Mouse (Mus musculus): ENCODE measurements around the gene Cd101. TPM values are rescaled to one million over a fixed set of nuclear protein-coding genes. Genes with fewer than 3 reads are reported as not detected.

The Cd101 gene
- polyA plus RNA-seq (2012; fragmentation: generic; extraction: Trizol): 0.01 TPM
- long read RNA-seq, experiment 1: 0 reads
- long read RNA-seq, experiment 2: 0 reads

- Histone ChIP-seq H3K79me3 (ENCODE audit: low read depth) (no peaks in the 10 kb centered on the region), H3K36me3 (ENCODE audit: control insufficient read depth, insufficient read depth) (no peaks in the 10 kb centered on the region), H3K27me3 (ENCODE audit: control insufficient read depth, insufficient read depth, insufficient read length) (no peaks in the 10 kb centered on the region), H3K4me3 (ENCODE audit: insufficient read depth, poor library complexity, severe bottlenecking) (no peak within 1 kb of the TSS), H3K79me2 (ENCODE audit: control insufficient read depth, insufficient read depth) (no peaks in the 10 kb centered on the region), H3ac (ENCODE audit: control insufficient read depth, insufficient read length, low read depth) (no peak within 1 kb of the TSS)
- TF ChIP-seq CEBPB (IDR thresholded peaks at IDR 0.05; ENCODE audit: low read depth) (no peak), FOSL1 (IDR thresholded peaks at IDR 0.05; ENCODE audit: insufficient read depth, low read length, poor library complexity, severe bottlenecking) (no peak), CTCF (IDR thresholded peaks at IDR 0.05; ENCODE audit: control insufficient read depth, insufficient read depth, insufficient read length) (no peak), MAX (IDR thresholded peaks at IDR 0.05) (no peak), MYOG (IDR thresholded peaks at IDR 0.05; ENCODE audit: control insufficient read depth, extremely low read depth, insufficient read length) (no peak), MYOD1 (IDR thresholded peaks at IDR 0.05; ENCODE audit: control insufficient read depth, insufficient read length, low read depth) (no peak), USF1 (IDR thresholded peaks at IDR 0.05; ENCODE audit: low read depth) (no peak)
Measured at GRCm38 (mm10) chr3:101029339-101029738, at the start of gene Cd101. Gene Cd101 (minus strand): TSS chr3:101029556.

DNA sequence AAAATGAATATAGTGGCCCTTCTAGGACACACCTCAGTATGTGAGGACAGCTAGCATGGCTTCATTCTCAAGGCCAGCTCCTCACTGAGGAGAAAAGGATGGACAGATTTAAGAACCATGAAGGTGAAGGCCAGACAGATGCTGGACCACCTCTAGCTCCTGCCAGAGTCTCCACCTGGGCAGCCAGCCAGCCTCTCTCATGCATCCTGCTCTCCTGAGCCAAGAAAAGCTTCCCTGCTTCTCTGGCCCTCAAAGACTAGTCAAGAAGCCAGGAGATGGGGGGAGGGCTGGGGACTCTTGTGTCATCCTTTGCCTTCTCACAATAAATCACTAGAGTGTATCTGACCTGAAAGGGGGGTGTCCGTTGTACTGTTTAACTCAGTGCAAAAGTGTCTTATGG lies 49.0 kb upstream of the Cd101 start:
- no peak for TF ChIP-seq MYOD1 (IDR thresholded peaks at IDR 0.05; ENCODE audit: control insufficient read depth, insufficient read length, low read depth)
- TF ChIP-seq USF1 (IDR thresholded peaks at IDR 0.05; ENCODE audit: low read depth): no peak
- no peak for TF ChIP-seq MYOG (IDR thresholded peaks at IDR 0.05; ENCODE audit: control insufficient read depth, extremely low read depth, insufficient read length)
- TF ChIP-seq CTCF (IDR thresholded peaks at IDR 0.05; ENCODE audit: control insufficient read depth, insufficient read depth, insufficient read length): no peak
- TF ChIP-seq MAX (IDR thresholded peaks at IDR 0.05): no peak
- TF ChIP-seq CEBPB (IDR thresholded peaks at IDR 0.05; ENCODE audit: low read depth): no peak
- Histone ChIP-seq H3K4me3 (ENCODE audit: insufficient read depth, poor library complexity, severe bottlenecking) (no peak overlapping the region), H3ac (ENCODE audit: control insufficient read depth, insufficient read length, low read depth) (no peak overlapping the region), H3K27me3 (ENCODE audit: control insufficient read depth, insufficient read depth, insufficient read length) (no peaks in the 10 kb centered on the region), H3K79me2 (ENCODE audit: control insufficient read depth, insufficient read depth) (no peaks in the 10 kb centered on the region), H3K36me3 (ENCODE audit: control insufficient read depth, insufficient read depth) (peaks cover 7% of the 10 kb centered on the region), H3K79me3 (ENCODE audit: low read depth) (no peaks in the 10 kb centered on the region)

DNA sequence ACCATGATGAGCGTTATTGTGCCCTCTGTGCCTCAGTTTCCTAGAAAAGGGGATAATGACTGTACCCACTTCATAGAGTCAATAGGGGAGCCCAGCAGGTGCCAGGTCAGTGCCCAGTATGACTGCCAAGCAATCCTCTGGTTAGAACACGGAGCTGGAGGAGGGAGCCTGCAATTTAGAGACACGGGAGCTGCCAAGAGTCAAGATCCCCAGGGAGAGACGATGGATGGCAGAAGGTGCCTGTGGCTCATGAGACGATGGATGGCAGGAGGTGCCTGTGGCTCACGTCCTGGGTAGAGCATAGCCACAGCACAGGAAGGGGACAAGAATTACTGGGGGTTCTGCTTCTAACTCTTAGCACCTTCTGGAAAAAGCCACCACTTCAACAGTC lies 48.3 kb upstream of the Cd101 start:
- H3ac ChIP-seq (ENCODE audit: control insufficient read depth, insufficient read length, low read depth): no peak overlapping the region
- peaks cover 7% of the 10 kb centered on the region for H3K36me3 ChIP-seq (ENCODE audit: control insufficient read depth, insufficient read depth)
- no peaks in the 10 kb centered on the region for H3K27me3 ChIP-seq (ENCODE audit: control insufficient read depth, insufficient read depth, insufficient read length)
- no peaks in the 10 kb centered on the region for H3K79me2 ChIP-seq (ENCODE audit: control insufficient read depth, insufficient read depth)
- H3K79me3 ChIP-seq (ENCODE audit: low read depth): no peaks in the 10 kb centered on the region
- no peak for TF ChIP-seq CEBPB (IDR thresholded peaks at IDR 0.05; ENCODE audit: low read depth)
- TF ChIP-seq MYOG (IDR thresholded peaks at IDR 0.05; ENCODE audit: control insufficient read depth, extremely low read depth, insufficient read length): no peak
- TF ChIP-seq MAX (IDR thresholded peaks at IDR 0.05): no peak
- no peak for TF ChIP-seq USF1 (IDR thresholded peaks at IDR 0.05; ENCODE audit: low read depth)
- TF ChIP-seq FOSL1 (IDR thresholded peaks at IDR 0.05; ENCODE audit: insufficient read depth, low read length, poor library complexity, severe bottlenecking): no peak
- no peak for TF ChIP-seq CTCF (IDR thresholded peaks at IDR 0.05; ENCODE audit: control insufficient read depth, insufficient read depth, insufficient read length)
- TF ChIP-seq MYOD1 (IDR thresholded peaks at IDR 0.05; ENCODE audit: control insufficient read depth, insufficient read length, low read depth): no peak
- H3K4me3 ChIP-seq (ENCODE audit: insufficient read depth, poor library complexity, severe bottlenecking): no peak overlapping the region

DNA sequence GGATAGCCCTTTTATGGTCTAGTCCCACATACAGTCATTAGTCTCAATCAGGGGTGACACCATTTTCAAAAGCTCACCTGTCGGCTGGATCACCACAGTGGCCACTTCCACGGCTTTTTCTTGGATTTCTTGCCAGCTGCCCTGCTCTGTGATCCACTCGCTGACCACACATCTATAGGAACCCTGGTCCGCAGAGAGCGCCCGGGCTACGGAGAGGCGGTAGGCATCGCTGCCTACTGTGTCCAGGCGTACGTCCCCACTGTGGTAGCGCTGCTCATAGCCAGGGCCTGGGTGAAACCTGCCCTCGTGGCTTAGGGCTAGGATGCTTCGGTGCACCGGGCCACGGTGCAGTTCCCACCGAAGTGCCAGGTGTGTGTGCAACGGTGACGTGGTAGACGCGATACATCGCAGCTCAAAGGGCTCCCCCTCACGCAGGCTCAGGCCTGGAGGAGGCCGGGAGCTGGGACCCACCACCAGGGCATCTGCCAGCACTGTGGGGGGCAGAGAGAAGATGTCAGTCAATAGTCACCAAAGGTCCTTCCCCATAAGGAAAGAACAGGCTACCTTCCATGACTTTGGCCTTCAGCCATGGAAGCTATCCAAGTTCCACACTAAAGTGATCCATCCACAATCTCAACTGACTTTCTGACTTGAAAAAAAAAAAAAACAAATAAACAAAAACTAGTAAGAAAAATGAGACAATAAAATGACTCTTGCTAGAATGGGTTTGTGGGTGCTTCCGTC lies 47.8 kb upstream of the Cd101 start:
- Histone ChIP-seq H3K4me3 (ENCODE audit: insufficient read depth, poor library complexity, severe bottlenecking) (no peak overlapping the region), H3K79me3 (ENCODE audit: low read depth) (no peaks in the 10 kb centered on the region), H3K36me3 (ENCODE audit: control insufficient read depth, insufficient read depth) (peaks cover 7% of the 10 kb centered on the region), H3K79me2 (ENCODE audit: control insufficient read depth, insufficient read depth) (no peaks in the 10 kb centered on the region), H3ac (ENCODE audit: control insufficient read depth, insufficient read length, low read depth) (no peak overlapping the region), H3K27me3 (ENCODE audit: control insufficient read depth, insufficient read depth, insufficient read length) (no peaks in the 10 kb centered on the region)
- TF ChIP-seq MYOD1 (IDR thresholded peaks at IDR 0.05; ENCODE audit: control insufficient read depth, insufficient read length, low read depth) (no peak), CTCF (IDR thresholded peaks at IDR 0.05; ENCODE audit: control insufficient read depth, insufficient read depth, insufficient read length) (no peak), CEBPB (IDR thresholded peaks at IDR 0.05; ENCODE audit: low read depth) (no peak), FOSL1 (IDR thresholded peaks at IDR 0.05; ENCODE audit: insufficient read depth, low read length, poor library complexity, severe bottlenecking) (no peak), USF1 (IDR thresholded peaks at IDR 0.05; ENCODE audit: low read depth) (no peak), MAX (IDR thresholded peaks at IDR 0.05) (no peak), MYOG (IDR thresholded peaks at IDR 0.05; ENCODE audit: control insufficient read depth, extremely low read depth, insufficient read length) (no peak)

GRCm38 (mm10) chr3:101075866-101076265 lies 46.5 kb upstream of the Cd101 start:
- Histone ChIP-seq H3K79me3 (ENCODE audit: low read depth) (no peaks in the 10 kb centered on the region), H3K4me3 (ENCODE audit: insufficient read depth, poor library complexity, severe bottlenecking) (no peak overlapping the region), H3K36me3 (ENCODE audit: control insufficient read depth, insufficient read depth) (peaks cover 7% of the 10 kb centered on the region), H3ac (ENCODE audit: control insufficient read depth, insufficient read length, low read depth) (no peak overlapping the region), H3K79me2 (ENCODE audit: control insufficient read depth, insufficient read depth) (no peaks in the 10 kb centered on the region), H3K27me3 (ENCODE audit: control insufficient read depth, insufficient read depth, insufficient read length) (no peaks in the 10 kb centered on the region)
- TF ChIP-seq FOSL1 (IDR thresholded peaks at IDR 0.05; ENCODE audit: insufficient read depth, low read length, poor library complexity, severe bottlenecking) (peak; percentile 21), USF1 (IDR thresholded peaks at IDR 0.05; ENCODE audit: low read depth) (no peak)

DNA sequence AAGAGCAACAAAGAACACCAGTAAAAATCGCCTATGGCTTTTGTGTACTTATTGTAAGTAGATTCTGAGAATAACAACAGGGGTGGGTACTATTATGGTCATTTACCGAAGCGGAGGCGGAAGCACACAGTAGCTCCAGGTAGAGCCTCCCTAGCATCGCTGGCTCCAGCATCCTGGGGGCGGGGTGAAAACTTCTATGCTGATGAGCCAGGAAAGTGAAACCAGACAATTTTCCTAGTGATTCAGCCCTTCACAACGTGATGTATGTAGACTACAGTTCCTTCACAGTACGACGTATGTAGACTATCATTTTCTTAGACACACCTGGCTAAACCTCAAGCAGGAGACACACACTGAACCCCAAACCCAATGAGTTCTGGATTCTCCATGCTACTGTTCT lies 44.0 kb upstream of the Cd101 start:
- H3K79me3 ChIP-seq (ENCODE audit: low read depth): no peaks in the 10 kb centered on the region
- H3K79me2 ChIP-seq (ENCODE audit: control insufficient read depth, insufficient read depth): no peaks in the 10 kb centered on the region
- H3ac ChIP-seq (ENCODE audit: control insufficient read depth, insufficient read length, low read depth): no peak overlapping the region
- no peaks in the 10 kb centered on the region for H3K27me3 ChIP-seq (ENCODE audit: control insufficient read depth, insufficient read depth, insufficient read length)
- no peak overlapping the region for H3K4me3 ChIP-seq (ENCODE audit: insufficient read depth, poor library complexity, severe bottlenecking)
- H3K36me3 ChIP-seq (ENCODE audit: control insufficient read depth, insufficient read depth): peaks cover 6% of the 10 kb centered on the region
- TF ChIP-seq CEBPB (IDR thresholded peaks at IDR 0.05; ENCODE audit: low read depth) (no peak), MAX (IDR thresholded peaks at IDR 0.05) (no peak), USF1 (IDR thresholded peaks at IDR 0.05; ENCODE audit: low read depth) (no peak), MYOG (IDR thresholded peaks at IDR 0.05; ENCODE audit: control insufficient read depth, extremely low read depth, insufficient read length) (no peak), CTCF (IDR thresholded peaks at IDR 0.05; ENCODE audit: control insufficient read depth, insufficient read depth, insufficient read length) (no peak), MYOD1 (IDR thresholded peaks at IDR 0.05; ENCODE audit: control insufficient read depth, insufficient read length, low read depth) (no peak), FOSL1 (IDR thresholded peaks at IDR 0.05; ENCODE audit: insufficient read depth, low read length, poor library complexity, severe bottlenecking) (no peak)
